Mouse (Mus musculus): ENCODE measurements at regions not wholly inside any gene's neighbourhood (a gene's known extent, or its start where the extent isn't known, plus 50 kb on each side); places are given as distances from the start of the nearest gene placed in this dataset.

DNA sequence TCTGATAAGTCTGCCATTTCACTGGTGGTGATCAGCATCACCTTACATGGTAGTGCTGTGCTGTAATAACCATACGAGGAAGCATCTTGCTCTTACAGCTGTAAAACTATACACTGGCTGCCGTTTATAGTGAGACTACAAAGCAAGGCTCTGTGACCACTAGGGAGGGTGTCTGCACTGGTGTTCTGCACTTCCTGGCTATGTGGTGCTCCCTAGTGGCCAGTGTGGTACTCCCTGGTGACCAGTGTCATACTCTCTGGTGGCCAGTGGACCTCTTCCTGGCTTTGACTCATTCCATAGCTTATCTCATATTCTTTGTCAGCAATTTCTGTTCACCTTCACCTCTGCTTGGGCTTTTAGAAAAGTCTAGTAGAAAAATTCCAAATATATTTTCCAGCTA is 114.7 kb upstream of the Lsm14a start:
- no peak for DNase-seq (ENCODE audit: low read depth, low spot score)
- H3K9ac ChIP-seq (ENCODE audit: control insufficient read depth, low read depth, low read length, poor library complexity, severe bottlenecking): no peak overlapping the region
- TF ChIP-seq UBTF (IDR thresholded peaks at IDR 0.05; ENCODE audit: borderline replicate concordance, insufficient read depth, low read depth, low read length) (no peak), MAFK (IDR thresholded peaks at IDR 0.05; ENCODE audit: borderline replicate concordance, low read depth, low read length) (no peak), MAX (IDR thresholded peaks at IDR 0.05; ENCODE audit: low read length) (no peak), TBP (IDR thresholded peaks at IDR 0.05; ENCODE audit: low read depth, low read length) (no peak), POLR2A (IDR thresholded peaks at IDR 0.05; ENCODE audit: control insufficient read depth in 1 of 2, insufficient read depth in 1 of 2, low read depth in 1 of 2, low read length in 2 of 2, poor library complexity in 1 of 2) (no peak), ELF1 (IDR thresholded peaks at IDR 0.05; ENCODE audit: low read depth, low read length) (no peak), MXI1 (IDR thresholded peaks at IDR 0.05; ENCODE audit: low read depth, low read length) (no peak)

DNA sequence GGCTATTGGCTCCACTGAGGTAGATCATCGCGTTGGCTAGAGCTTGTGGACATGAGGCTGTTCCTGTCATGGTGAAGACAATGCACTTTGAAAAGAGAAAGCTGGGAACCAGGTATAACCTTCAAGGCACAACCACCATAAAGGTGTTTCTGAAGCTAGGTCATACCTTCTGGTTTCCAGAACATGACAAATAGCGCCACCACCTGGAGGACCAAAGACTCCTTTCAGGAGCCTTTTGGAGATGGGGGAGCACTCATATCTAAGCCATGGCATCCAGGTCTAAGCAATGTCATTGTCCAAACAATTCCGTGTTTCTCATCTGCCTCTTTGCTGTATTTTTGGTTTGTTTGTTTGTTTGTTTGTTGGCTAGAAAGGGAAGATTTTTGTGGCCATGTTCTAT is 113.7 kb upstream of the Lsm14a start:
- no peak for DNase-seq (ENCODE audit: low read depth, low spot score)
- Histone ChIP-seq H3K27me3 (ENCODE audit: control insufficient read depth in 1 of 2, insufficient read depth in 2 of 2, low read length in 2 of 2) (no peaks in the 10 kb centered on the region), H3K9ac (ENCODE audit: control insufficient read depth, low read depth, low read length, poor library complexity, severe bottlenecking) (no peak overlapping the region), H3K9me3 (replicated peaks; ENCODE audit: insufficient read depth, low read length) (no peaks in the 10 kb centered on the region), H3K79me2 (ENCODE audit: control insufficient read depth, insufficient read depth, low read length, poor library complexity) (no peaks in the 10 kb centered on the region), H3K27ac (ENCODE audit: control insufficient read depth, low read depth, low read length) (no peak overlapping the region), H3K36me3 (ENCODE audit: control insufficient read depth in 1 of 2, insufficient read depth in 2 of 2, low read length in 2 of 2) (no peaks in the 10 kb centered on the region), H3K4me1 (ENCODE audit: control insufficient read depth in 1 of 2, insufficient read depth in 2 of 2, low read length in 2 of 2) (no peaks in the 10 kb centered on the region), H3K4me3 (ENCODE audit: control insufficient read depth in 1 of 2, insufficient read depth in 1 of 2, low read depth in 2 of 2, low read length in 2 of 2) (no peak overlapping the region)
- TF ChIP-seq MYC (IDR thresholded peaks at IDR 0.05; ENCODE audit: low read depth, low read length): no peak
- no peak for TF ChIP-seq HCFC1 (IDR thresholded peaks at IDR 0.05; ENCODE audit: low read depth, low read length)
- no peak for TF ChIP-seq ELF1 (IDR thresholded peaks at IDR 0.05; ENCODE audit: low read depth, low read length)
- TF ChIP-seq RCOR1 (IDR thresholded peaks at IDR 0.05; ENCODE audit: low read depth, low read length): no peak
- TF ChIP-seq CTCF (IDR thresholded peaks at IDR 0.05 in 2 of 3, conservative IDR thresholded peaks at IDR 0.05 in 1 of 3; ENCODE audit: control insufficient read depth in 1 of 3, insufficient read depth in 1 of 3, low read depth in 2 of 3, low read length in 3 of 3, poor library complexity in 1 of 3, severe bottlenecking in 1 of 3): no peak
- no peak for TF ChIP-seq E2F4 (IDR thresholded peaks at IDR 0.05; ENCODE audit: borderline replicate concordance, low read depth, low read length)
- no peak for TF ChIP-seq ETS1 (IDR thresholded peaks at IDR 0.05; ENCODE audit: low read depth, low read length)
- no peak for TF ChIP-seq NELFE (IDR thresholded peaks at IDR 0.05; ENCODE audit: low read depth, low read length)
- no peak for TF ChIP-seq POLR2A (IDR thresholded peaks at IDR 0.05; ENCODE audit: control insufficient read depth in 1 of 2, insufficient read depth in 1 of 2, low read depth in 1 of 2, low read length in 2 of 2, poor library complexity in 1 of 2)
- no peak for TF ChIP-seq MAFK (IDR thresholded peaks at IDR 0.05; ENCODE audit: borderline replicate concordance, low read depth, low read length)
- TF ChIP-seq SIN3A (IDR thresholded peaks at IDR 0.05; ENCODE audit: low read length): no peak
- TF ChIP-seq NRF1 (IDR thresholded peaks at IDR 0.05; ENCODE audit: insufficient read depth, low read depth, low read length, poor library complexity, severe bottlenecking): no peak

More for the DNA sequence above, 114.7 kb upstream of the Lsm14a start:
- no peaks in the 10 kb centered on the region for H3K9me3 ChIP-seq (replicated peaks; ENCODE audit: insufficient read depth, low read length)
- H3K79me2 ChIP-seq (ENCODE audit: control insufficient read depth, insufficient read depth, low read length, poor library complexity): no peaks in the 10 kb centered on the region
- no peak overlapping the region for H3K27ac ChIP-seq (ENCODE audit: control insufficient read depth, low read depth, low read length)
- H3K4me1 ChIP-seq (ENCODE audit: control insufficient read depth in 1 of 2, insufficient read depth in 2 of 2, low read length in 2 of 2): no peaks in the 10 kb centered on the region
- H3K36me3 ChIP-seq (ENCODE audit: control insufficient read depth in 1 of 2, insufficient read depth in 2 of 2, low read length in 2 of 2): no peaks in the 10 kb centered on the region
- H3K4me3 ChIP-seq (ENCODE audit: control insufficient read depth in 1 of 2, insufficient read depth in 1 of 2, low read depth in 2 of 2, low read length in 2 of 2): no peak overlapping the region
- no peaks in the 10 kb centered on the region for H3K27me3 ChIP-seq (ENCODE audit: control insufficient read depth in 1 of 2, insufficient read depth in 2 of 2, low read length in 2 of 2)
